Mouse (Mus musculus): ENCODE results near the gene BC035044. TPM values are rescaled to one million over a fixed set of nuclear protein-coding genes. Genes with fewer than 3 reads are reported as not detected.
"Not testable (repeated sequence)": the region's sequence is repeated elsewhere in the genome, so short reads cannot be mapped to it uniquely, and the experiment has no call there.

Gene BC035044
- total RNA-seq, 2 experiments from 2014 or later, result 0.42 to 0.65 TPM

- peak in 1 of 2 experiments; percentile 46 for DNase-seq
- intact Hi-C loops (cut with DNase I), result loop anchor here (1.0 to 2.0 kb wide), 3 partner anchors 35 to 77 kb away; no protein-coding TSS in a partner anchor
Observed at GRCm38 (mm10) chr6:128837454-128838341, 53.2 kb downstream of the BC035044 start.

- intact Hi-C loops (cut with DNase I), result no loop called here
- DNase-seq, result no peak
Observed at GRCm38 (mm10) chr6:128836955-128837334, 54.0 kb downstream of the BC035044 start.

DNA sequence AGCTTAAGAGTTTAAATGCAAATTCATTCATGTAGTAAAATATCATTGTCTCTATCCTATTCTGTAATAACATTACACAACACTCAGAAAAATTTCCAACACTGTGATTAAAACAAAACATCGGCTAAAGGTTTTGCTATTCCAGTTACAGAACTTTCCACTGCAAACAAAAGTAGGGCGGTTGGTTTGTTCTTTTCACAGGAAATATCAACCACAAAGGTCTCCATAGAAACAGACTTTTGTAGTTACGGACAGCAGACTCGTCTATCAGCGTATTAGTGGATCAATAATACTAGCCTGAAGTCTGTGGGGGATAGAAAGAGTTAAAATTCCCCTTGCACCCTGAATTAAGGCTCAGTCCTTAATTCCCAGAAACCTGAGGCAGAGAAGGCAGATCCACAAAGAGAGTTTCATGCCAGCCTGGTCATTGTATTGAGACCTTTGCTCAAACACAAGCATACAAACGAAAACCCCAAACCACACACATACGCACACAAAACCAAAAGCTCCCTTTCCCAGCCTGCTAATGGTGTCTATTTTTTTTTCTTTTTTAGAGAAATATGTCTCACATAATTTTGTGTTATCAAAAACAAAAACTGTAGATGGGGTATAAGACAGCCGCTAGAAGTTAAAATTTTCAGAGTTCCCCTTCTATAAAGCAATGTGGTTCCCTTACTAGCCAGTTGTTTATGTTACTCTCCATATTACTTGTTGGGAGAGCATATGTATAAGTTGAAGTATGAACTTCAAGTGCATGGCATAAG lies 54.6 kb downstream of the BC035044 start:
- no peak for DNase-seq
- intact Hi-C loops (cut with DNase I), result no loop called here

GRCm38 (mm10) chr6:128835571-128835970 lies 55.4 kb downstream of the BC035044 start:
- intact Hi-C loops (cut with DNase I), result no loop called here
- DNase-seq, result no peak

GRCm38 (mm10) chr6:128833046-128833445 lies 57.9 kb downstream of the BC035044 start:
- intact Hi-C loops (cut with DNase I), result no loop called here
- no peak for DNase-seq

GRCm38 (mm10) chr6:128829837-128830236 lies 61.1 kb downstream of the BC035044 start:
- intact Hi-C loops (cut with DNase I), result no loop called here
- no peak for DNase-seq

DNA sequence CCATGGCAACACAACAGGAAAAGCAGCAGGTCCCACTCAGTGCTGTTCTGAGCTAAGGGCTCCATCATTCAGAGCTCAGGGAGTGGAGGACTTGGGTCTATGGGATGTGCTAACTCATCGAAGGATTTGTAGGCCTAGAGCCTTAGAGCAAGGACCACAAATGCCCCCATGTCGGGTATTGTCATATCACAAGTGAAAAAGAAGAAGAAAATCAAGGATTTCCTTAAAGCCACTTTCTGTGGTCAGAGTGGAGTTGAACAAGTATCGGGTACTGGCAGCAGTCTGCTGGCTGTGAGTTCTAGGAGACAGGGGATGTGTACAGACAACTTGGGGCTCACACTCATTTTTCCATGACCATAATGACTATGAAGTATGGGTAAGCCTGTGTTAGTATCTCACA lies 64.1 kb downstream of the BC035044 start:
- DNase-seq, result no peak
- intact Hi-C loops (cut with DNase I), result no loop called here

DNA sequence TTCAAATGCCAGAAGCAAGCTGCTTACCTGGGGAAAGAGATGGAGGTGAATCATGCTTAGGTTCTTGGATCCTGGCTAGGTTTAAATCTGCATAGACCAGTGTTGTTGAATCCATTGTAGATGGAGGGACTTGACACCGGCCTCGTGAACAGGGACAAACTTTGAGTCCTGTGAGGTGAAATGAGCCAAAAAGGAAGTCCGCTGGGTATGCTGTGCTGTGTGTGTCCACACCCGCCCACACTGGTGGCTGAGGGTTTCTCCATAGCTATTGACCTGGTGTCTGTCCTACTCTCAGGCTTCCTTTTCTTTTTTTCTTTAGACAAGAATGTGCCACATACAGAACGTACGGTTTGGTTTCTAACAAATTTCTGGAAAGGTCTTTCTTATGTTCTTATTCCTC lies 64.8 kb downstream of the BC035044 start, which contains the start of the genes Gm44511 and Klrb1b:
Gene Gm44511, minus strand, starts transcription at position 184 of the 400 bp plus-strand sequence.
Gene Klrb1b, minus strand, starts transcription at position 200 of the 400 bp plus-strand sequence.
- intact Hi-C loops (cut with DNase I), result no loop called here
- DNase-seq, result no peak

- intact Hi-C loops (cut with DNase I), result no loop called here
- no peak for DNase-seq
Observed at GRCm38 (mm10) chr6:128818083-128818802, 72.7 kb downstream of the BC035044 start.

DNA sequence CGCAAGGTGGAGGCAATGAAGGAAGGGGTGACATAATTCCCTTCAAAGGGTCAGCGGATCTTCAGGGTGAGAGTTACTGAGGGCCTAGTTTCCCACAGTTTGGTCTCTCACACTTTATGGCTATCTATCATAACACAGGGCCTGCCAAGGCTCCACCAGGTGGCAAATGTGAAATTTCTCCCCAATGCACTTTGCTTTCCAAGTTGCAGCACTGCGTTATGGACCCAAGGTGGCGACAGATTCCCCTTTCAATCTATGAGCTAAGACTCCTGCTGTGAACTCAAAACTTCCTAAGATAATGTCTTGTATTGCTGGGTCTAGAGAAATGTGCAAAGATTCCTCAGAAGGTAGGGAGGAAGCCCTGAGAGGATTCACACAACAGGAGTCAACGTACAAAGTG lies 82.4 kb downstream of the BC035044 start:
- DNase-seq, result peak; percentile 33 to 36
- intact Hi-C loops (cut with DNase I), result no loop called here

- intact Hi-C loops (cut with DNase I), result no loop called here
- no peak for DNase-seq
Observed at GRCm38 (mm10) chr6:128807021-128807420, 83.9 kb downstream of the BC035044 start.

GRCm38 (mm10) chr6:128804823-128805640 lies 85.9 kb downstream of the BC035044 start:
- peak; percentile 74 to 79 for DNase-seq
- intact Hi-C loops (cut with DNase I), result not testable (repeated sequence)

DNA sequence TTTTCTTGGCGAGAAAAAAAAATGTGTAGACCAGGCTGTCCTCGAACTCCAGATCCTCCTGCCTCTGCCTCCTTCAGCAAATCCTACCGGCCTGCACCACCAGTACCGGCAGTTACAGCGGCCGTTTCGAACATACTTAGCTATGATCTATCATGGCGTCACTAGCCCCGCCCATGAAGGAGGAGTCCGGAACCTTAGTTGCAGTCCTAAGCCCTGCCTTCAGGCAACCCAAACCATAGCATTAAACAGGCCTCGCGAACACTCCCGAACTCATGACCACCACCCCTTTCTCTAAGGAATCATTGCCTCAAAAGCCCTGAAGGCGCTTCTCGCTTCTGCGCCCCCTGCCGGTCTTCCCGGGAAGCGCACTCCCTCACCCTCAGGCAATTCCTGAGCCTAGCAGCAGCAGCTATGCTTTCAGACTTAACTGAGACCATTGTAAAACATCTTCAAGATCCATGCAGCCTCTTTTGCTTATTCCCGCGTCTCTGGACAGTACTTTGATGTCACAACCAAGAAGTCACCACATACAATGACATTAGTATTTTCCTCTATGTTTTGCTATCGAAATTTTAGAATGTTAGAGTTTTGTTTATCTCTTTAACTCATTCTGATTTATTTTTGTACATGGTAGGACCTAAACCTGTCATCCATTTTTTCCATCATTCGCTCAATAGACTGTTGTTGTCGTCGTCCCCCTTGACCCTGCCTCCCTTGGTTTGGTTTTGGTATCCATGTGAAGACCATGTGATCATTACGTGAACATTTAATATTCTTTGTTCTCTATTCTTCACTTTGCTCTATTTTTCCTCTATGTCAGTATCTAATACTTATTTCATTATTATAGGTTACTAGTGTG lies 87.7 kb downstream of the BC035044 start:
- intact Hi-C loops (cut with DNase I), result loop anchor here (1.0 to 2.0 kb wide), 2 partner anchors 36 to 39 kb away; no protein-coding TSS in a partner anchor
- DNase-seq, result peak; percentile 96 to 97

GRCm38 (mm10) chr6:128802557-128802956 lies 88.4 kb downstream of the BC035044 start:
- intact Hi-C loops (cut with DNase I), result loop anchor here (1.0 to 2.0 kb wide), 2 partner anchors 36 to 38 kb away; no protein-coding TSS in a partner anchor
- DNase-seq, result peak; percentile 37 to 41

DNA sequence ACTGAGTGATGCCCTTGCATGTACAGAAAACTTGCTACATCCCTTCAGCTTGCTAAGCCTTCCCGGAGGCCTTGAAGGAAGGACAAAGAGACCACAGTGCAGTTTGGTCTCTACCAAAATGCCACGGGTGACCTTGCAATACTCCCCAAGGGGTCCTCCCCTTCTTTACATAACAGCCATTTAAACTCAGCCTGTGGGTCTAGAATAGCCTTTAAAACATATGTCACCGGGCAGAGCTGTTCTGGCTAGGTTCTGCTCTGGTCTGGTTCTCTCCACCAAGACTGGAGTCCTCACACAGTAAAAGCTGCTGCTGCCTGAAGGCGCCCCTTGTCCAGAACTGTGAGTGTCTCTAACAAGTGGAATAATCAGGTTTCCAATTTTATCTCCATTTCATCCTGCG lies 90.2 kb downstream of the BC035044 start:
- DNase-seq; intact Hi-C loops (cut with DNase I): not testable (repeated sequence)

DNA sequence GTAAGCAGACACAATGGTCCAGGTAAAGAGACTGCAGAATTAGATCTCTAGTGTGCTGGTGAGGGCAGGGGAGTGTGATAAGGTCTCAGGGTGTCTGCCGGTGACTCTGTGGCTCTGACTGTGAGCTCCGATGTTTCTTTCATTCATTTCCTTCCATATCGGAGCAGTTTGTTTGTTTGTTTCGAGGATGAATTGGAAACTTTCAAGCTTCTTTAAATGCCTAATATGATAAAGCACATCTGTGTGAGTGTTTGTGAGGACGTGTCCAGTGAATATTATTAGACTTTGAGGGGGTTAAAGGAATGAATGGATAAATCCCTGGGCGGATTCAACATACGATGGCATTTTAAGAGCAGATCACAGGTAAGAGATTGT lies 91.0 kb downstream of the BC035044 start:
- intact Hi-C loops (cut with DNase I), result no loop called here
- DNase-seq, result no peak

- DNase-seq, result peak; percentile 90 to 92
- intact Hi-C loops (cut with DNase I), result not testable (repeated sequence)
Observed at GRCm38 (mm10) chr6:128799144-128799895, 91.6 kb downstream of the BC035044 start.
